Mouse (Mus musculus): ENCODE measurements around the gene Cacnb3.
A peak's percentile ranks its signal among the peaks of the same experiment; 100 is the strongest.

Gene Cacnb3

GRCm38 (mm10) chr15:98677977-98678376 is 47.3 kb downstream of the Cacnb3 start:
- DNase-seq: no peak

GRCm38 (mm10) chr15:98680660-98681059 is 50.0 kb downstream of the Cacnb3 start:
- DNase-seq: no peak

GRCm38 (mm10) chr15:98681633-98682032 is 51.0 kb downstream of the Cacnb3 start:
- DNase-seq: no peak

GRCm38 (mm10) chr15:98683177-98683576 is 52.5 kb downstream of the Cacnb3 start:
- DNase-seq: no peak

- no peak for DNase-seq
These were observed 53.1 kb downstream of the Cacnb3 start for GRCm38 (mm10) chr15:98683746-98684145.

- DNase-seq: no peak
These were observed 55.3 kb downstream of the Cacnb3 start for GRCm38 (mm10) chr15:98685926-98686325.

- DNase-seq: no peak
These were observed 59.0 kb downstream of the Cacnb3 start for GRCm38 (mm10) chr15:98689682-98690081.

- peak; percentile 42 for DNase-seq
These were observed 61.0 kb downstream of the Cacnb3 start for GRCm38 (mm10) chr15:98691486-98692147.

- DNase-seq: no peak
These were observed 61.6 kb downstream of the Cacnb3 start for GRCm38 (mm10) chr15:98692171-98692715.
